Mouse (Mus musculus) liver (tissue): Measurements from ENCODE around the gene Mtrf1l.

Experiments used
- DNase-seq: peaks from one replicate; pipeline ENCODE4 v3.0.0-alpha.2; 2020; ENCODE audit warnings: mixed read lengths

Gene Mtrf1l

GRCm38 (mm10) chr10:5804691-5805156 is 19.0 kb downstream of the Mtrf1l start:
- peak; percentile 77 for DNase-seq

GRCm38 (mm10) chr10:5803739-5804138 is 20.0 kb downstream of the Mtrf1l start:
- DNase-seq, result no peak

- peak; percentile 14 for DNase-seq
Observed at GRCm38 (mm10) chr10:5802866-5803265, 20.8 kb downstream of the Mtrf1l start.

GRCm38 (mm10) chr10:5800490-5800889 is 23.2 kb downstream of the Mtrf1l start:
- DNase-seq, result no peak

GRCm38 (mm10) chr10:5798069-5798468 is 25.6 kb downstream of the Mtrf1l start:
- DNase-seq, result no peak

GRCm38 (mm10) chr10:5790657-5791056 is 33.1 kb downstream of the Mtrf1l start:
- DNase-seq, result peak; percentile 44

- DNase-seq, result no peak
Observed at GRCm38 (mm10) chr10:5786923-5787322, 36.8 kb downstream of the Mtrf1l start.
